Mouse (Mus musculus) G1E (cell line): ENCODE measurements at regions not wholly inside any gene's neighbourhood (a gene's known extent, or its start where the extent isn't known, plus 50 kb on each side); places are given as distances from the start of the nearest gene placed in this dataset.

Experiments used
- CTCF ChIP-seq: IDR thresholded peaks from 2 replicates; pipeline ENCODE4 v1.5.1; 2012; ENCODE audit warnings: low read depth, low read length, inconsistent platforms, mixed read lengths
- GATA1 ChIP-seq: IDR thresholded peaks from 2 replicates; pipeline ENCODE4 v1.6.1; 2012; ENCODE audit warnings: borderline replicate concordance, low read length, inconsistent platforms, mixed read lengths
- GATA2 ChIP-seq: IDR thresholded peaks from 2 replicates; pipeline ENCODE4 v1.6.1; 2012; ENCODE audit warnings: low read depth, low read length, inconsistent platforms, borderline replicate concordance
- POLR2AphosphoS5 ChIP-seq: IDR thresholded peaks from 2 replicates; pipeline ENCODE4 v1.6.1; 2012; ENCODE audit warnings: low read depth, low read length, inconsistent platforms; ENCODE audit not compliant: insufficient replicate concordance
- TAL1 ChIP-seq: conservative IDR thresholded peaks from 2 replicates; pipeline ENCODE4 v1.6.1; 2012; ENCODE audit warnings: low read depth, low read length, inconsistent platforms, mixed read lengths

DNA sequence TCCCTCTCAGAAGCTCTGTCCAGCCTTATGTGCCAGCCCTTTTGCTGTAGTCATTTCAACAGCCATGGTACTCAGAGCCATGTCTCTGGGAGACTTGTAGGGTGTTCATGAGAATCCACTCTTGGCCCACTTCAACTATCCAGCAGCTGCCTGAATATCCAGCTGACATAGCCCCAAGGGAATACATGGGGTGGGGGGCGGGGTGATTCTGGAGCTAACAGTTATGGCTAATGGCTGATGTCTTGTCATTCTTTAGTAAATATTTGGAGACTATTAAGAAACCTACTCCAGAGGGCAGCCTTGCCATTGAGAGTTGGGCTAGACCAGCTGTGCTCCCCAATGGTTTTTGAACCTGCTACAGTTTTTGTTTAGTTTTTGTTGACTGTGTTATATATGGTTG is 96.0 kb upstream of the Gdnf start:
- no peak for TF ChIP-seq TAL1
- no peak for TF ChIP-seq CTCF
- TF ChIP-seq GATA1 = no peak
- TF ChIP-seq POLR2AphosphoS5 = no peak
- TF ChIP-seq GATA2 = no peak
